In the genomic region with DNA sequence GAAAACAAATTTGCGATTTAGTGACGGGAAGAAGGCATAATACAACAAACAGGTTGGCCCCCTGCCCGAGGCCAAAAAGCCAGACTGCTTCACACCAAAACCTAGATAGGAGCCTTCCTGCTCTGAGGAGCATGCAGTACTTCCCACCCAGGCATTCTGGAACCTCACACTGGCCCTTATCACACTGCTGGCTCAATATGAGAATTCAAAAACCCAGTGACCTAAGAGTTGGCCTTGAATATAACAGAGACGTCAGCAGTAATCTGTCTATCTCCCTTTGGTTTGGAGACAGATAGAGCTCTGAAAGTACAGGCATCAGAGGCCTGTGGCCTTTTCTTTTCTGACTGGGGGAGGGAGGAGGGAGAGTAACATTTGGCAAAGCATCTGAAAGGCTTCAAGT, we compare ENCODE assay signal across 8 mouse cellular contexts.
DNase-seq lines count a peak whose midpoint lies in the region; ATAC-seq lines count a peak whose summit lies in the region.

No protein-coding gene starts in this region.

- H3K4me2 ChIP-seq in midbrain, embryonic 11.5 days, result no peak overlapping the region
- no peak overlapping the region for H3K4me2 ChIP-seq in embryonic facial prominence, embryonic 15.5 days (replicated peaks)
- H3K4me2 ChIP-seq in hindbrain, embryonic 15.5 days, result no peak overlapping the region
- no peak overlapping the region for H3K4me2 ChIP-seq in neural tube, embryonic 14.5 days (ENCODE audit: low read depth, low read length)

- WGBS in midbrain, embryonic 10.5 days, result 60% methylated on average over 4 of the region's 4 CpGs
- 61% methylated on average over 4 of the region's 4 CpGs for WGBS in midbrain, embryonic 11.5 days
- 54% methylated on average over 4 of the region's 4 CpGs for WGBS in embryonic facial prominence, embryonic 15.5 days
- 52% methylated on average over 4 of the region's 4 CpGs for WGBS in hindbrain, embryonic 15.5 days
- 59% methylated on average over 4 of the region's 4 CpGs for WGBS in neural tube, embryonic 14.5 days

- intact Hi-C loops in left cerebral cortex, postnatal 25 days (cut with DNase I), result no loop called here

- no peak for ATAC-seq in midbrain, embryonic 11.5 days (ENCODE audit: low FRiP score)
- ATAC-seq in embryonic facial prominence, embryonic 15.5 days (ENCODE audit: insufficient number of reproducible peaks, low FRiP score, low TSS enrichment, low read depth), result no peak
- no peak for ATAC-seq in hindbrain, embryonic 15.5 days (ENCODE audit: low FRiP score, low read depth)
- no peak for ATAC-seq in neural tube, embryonic 14.5 days (ENCODE audit: low read depth)

- H3K9ac ChIP-seq in midbrain, embryonic 11.5 days (ENCODE audit: low read length), result no peak overlapping the region
- H3K9ac ChIP-seq in embryonic facial prominence, embryonic 15.5 days, result no peak overlapping the region
- no peak overlapping the region for H3K9ac ChIP-seq in hindbrain, embryonic 15.5 days
- no peak overlapping the region for H3K9ac ChIP-seq in neural tube, embryonic 14.5 days (replicated peaks; ENCODE audit: low read depth, low read length)

- H3K36me3 ChIP-seq in midbrain, embryonic 10.5 days, result peaks cover 31% of the 10 kb centered on the region
- no peaks in the 10 kb centered on the region for H3K36me3 ChIP-seq in midbrain, embryonic 11.5 days (ENCODE audit: control insufficient read depth, insufficient read depth, low read length)
- H3K36me3 ChIP-seq in embryonic facial prominence, embryonic 15.5 days, result no peaks in the 10 kb centered on the region
- no peaks in the 10 kb centered on the region for H3K36me3 ChIP-seq in hindbrain, embryonic 15.5 days
- no peaks in the 10 kb centered on the region for H3K36me3 ChIP-seq in neural tube, embryonic 14.5 days (ENCODE audit: control insufficient read depth, insufficient read depth, low read length)

- no peak overlapping the region for H3K4me3 ChIP-seq in midbrain, embryonic 10.5 days
- H3K4me3 ChIP-seq in midbrain, embryonic 11.5 days (ENCODE audit: low read depth, low read length), result no peak overlapping the region
- H3K4me3 ChIP-seq in embryonic facial prominence, embryonic 15.5 days (replicated peaks), result no peak overlapping the region
- no peak overlapping the region for H3K4me3 ChIP-seq in hindbrain, embryonic 15.5 days
- no peak overlapping the region for H3K4me3 ChIP-seq in neural tube, embryonic 14.5 days (ENCODE audit: low read depth, low read length)

- no peak for DNase-seq in midbrain, embryonic 10.5 days (ENCODE audit: low spot score)
- DNase-seq in midbrain, embryonic 11.5 days (ENCODE audit: low spot score, missing footprints), result no peak
- DNase-seq in thymus, postnatal 36 days, result no peak
- no peak for DNase-seq in thymus, postnatal 4 days
- no peak for DNase-seq in left cerebral cortex, postnatal 25 days (ENCODE audit: low spot score in 2 of 2)

- peak overlapping the region; percentile 77 for H3K27ac ChIP-seq in midbrain, embryonic 10.5 days (replicated peaks)
- H3K27ac ChIP-seq in midbrain, embryonic 11.5 days (ENCODE audit: low read depth, low read length), result no peak overlapping the region
- peak overlapping the region; percentile 79; the same call in 1 of the 2 replicates for H3K27ac ChIP-seq in embryonic facial prominence, embryonic 15.5 days (replicated peaks)
- peak overlapping the region; percentile 78 for H3K27ac ChIP-seq in hindbrain, embryonic 15.5 days (replicated peaks)
- H3K27ac ChIP-seq in neural tube, embryonic 14.5 days (ENCODE audit: low read depth, low read length), result peak overlapping the region; percentile 65; the same call in 1 of the 2 replicates

- peaks cover 90% of the 10 kb centered on the region for H3K4me1 ChIP-seq in midbrain, embryonic 10.5 days
- H3K4me1 ChIP-seq in midbrain, embryonic 11.5 days (ENCODE audit: control insufficient read depth, insufficient read depth, low read length), result peaks cover 75% of the 10 kb centered on the region
- H3K4me1 ChIP-seq in embryonic facial prominence, embryonic 15.5 days, result peaks cover 68% of the 10 kb centered on the region
- H3K4me1 ChIP-seq in hindbrain, embryonic 15.5 days (replicated peaks), result peaks cover 89% of the 10 kb centered on the region
- H3K4me1 ChIP-seq in neural tube, embryonic 14.5 days (ENCODE audit: control insufficient read depth, insufficient read depth, low read length), result peaks cover 65% of the 10 kb centered on the region

- H3K9me3 ChIP-seq in midbrain, embryonic 10.5 days (replicated peaks), result no peaks in the 10 kb centered on the region
- no peaks in the 10 kb centered on the region for H3K9me3 ChIP-seq in midbrain, embryonic 11.5 days (ENCODE audit: control insufficient read depth, low read length)
- H3K9me3 ChIP-seq in embryonic facial prominence, embryonic 15.5 days (replicated peaks), result no peaks in the 10 kb centered on the region
- H3K9me3 ChIP-seq in hindbrain, embryonic 15.5 days, result no peaks in the 10 kb centered on the region
- H3K9me3 ChIP-seq in neural tube, embryonic 14.5 days (ENCODE audit: control insufficient read depth, low read length), result no peaks in the 10 kb centered on the region

- no peaks in the 10 kb centered on the region for H3K27me3 ChIP-seq in midbrain, embryonic 10.5 days (ENCODE audit: low read depth, poor library complexity, severe bottlenecking)
- no peaks in the 10 kb centered on the region for H3K27me3 ChIP-seq in midbrain, embryonic 11.5 days (ENCODE audit: control insufficient read depth, insufficient read depth, low read length)
- H3K27me3 ChIP-seq in embryonic facial prominence, embryonic 15.5 days, result no peaks in the 10 kb centered on the region
- H3K27me3 ChIP-seq in hindbrain, embryonic 15.5 days, result no peaks in the 10 kb centered on the region
- no peaks in the 10 kb centered on the region for H3K27me3 ChIP-seq in neural tube, embryonic 14.5 days (ENCODE audit: control insufficient read depth, insufficient read depth, low read length)
